Mouse (Mus musculus) liver, embryonic 13.5 days (tissue): ENCODE results near the gene Loxl3. TPM values are rescaled to one million over a fixed set of nuclear protein-coding genes. Genes with fewer than 3 reads are reported as not detected.

Source experiments
- ATAC-seq: fragments of 200-750 bp; cut with Nextera tagmentation; 2 replicates; pipeline ENCODE4 v1.8.0; 2017; ENCODE audit warnings: low read depth, mild to moderate bottlenecking, moderate number of reproducible peaks, moderate library complexity
- DNase-seq: peaks from one replicate; pipeline ENCODE4 v3.0.0; 2022
- H3K27ac ChIP-seq: fragments of 300-500 bp; sonication (generic); 2 replicates; pipeline ENCODE4 v1.5.1; 2015; ENCODE audit warnings: moderate library complexity, mild to moderate bottlenecking, inconsistent platforms
- H3K27me3 ChIP-seq: fragments of 300-500 bp; sonication (generic); 2 replicates; pipeline ENCODE4 v1.6.1; 2015; ENCODE audit warnings: mild to moderate bottlenecking, inconsistent platforms
- H3K36me3 ChIP-seq: fragments of 300-500 bp; sonication (generic); 2 replicates; pipeline ENCODE4 v1.6.1; 2015; ENCODE audit warnings: mild to moderate bottlenecking, inconsistent platforms
- H3K4me1 ChIP-seq: fragments of 300-500 bp; sonication (generic); replicated peaks from 2 replicates; pipeline ENCODE4 v1.6.1; 2015; ENCODE audit warnings: inconsistent platforms
- H3K4me2 ChIP-seq: fragments of 300-500 bp; sonication (generic); 2 replicates; pipeline ENCODE4 v1.6.1; 2015; ENCODE audit warnings: inconsistent platforms, mild to moderate bottlenecking, moderate library complexity
- H3K4me3 ChIP-seq: fragments of 300-500 bp; sonication (generic); replicated peaks from 2 replicates; pipeline ENCODE4 v1.5.1; 2015; ENCODE audit warnings: mild to moderate bottlenecking, inconsistent platforms
- H3K9ac ChIP-seq: fragments of 300-500 bp; sonication (generic); 2 replicates; pipeline ENCODE4 v1.6.1; 2015; ENCODE audit warnings: mild to moderate bottlenecking, inconsistent platforms
- H3K9me3 ChIP-seq: fragments of 300-500 bp; sonication (generic); replicated peaks from 2 replicates; pipeline ENCODE4 v1.6.1; 2016; ENCODE audit warnings: inconsistent platforms
- WGBS: fragments of 180-500 bp; shearing (Covaris S2); methylation state at CpG from one replicate; pipeline ENCODE4 v1.1.7; 2015; ENCODE audit not compliant: insufficient replicate concordance; 5-methylcytosine and 5-hydroxymethylcytosine counted together
- microRNA counts: library from miRNA; unstranded; fragments of <30 nt; microRNA quantifications from one replicate; lab custom pipeline; 2016
- microRNA-seq: library from miRNA; unstranded; fragments of <30 nt; microRNA quantifications from one replicate; pipeline ENCODE4, GENCODE M21; 2016
- polyA plus RNA-seq: library from polyadenylated mRNA; unstranded; fragments of >200 nt; fragmentation: Nextera tagmentation; extraction: Ambion mirVana; gene quantifications from 2 replicates; pipeline ENCODE4 v1.2.1, GENCODE M21; 2015

Loxl3 gene
- polyA plus RNA-seq, 1 experiment from 2014 or later = 2.1 TPM

- H3K4me3 ChIP-seq = peak overlapping the region; percentile 33
- 0 out of 2 replicates have a peak overlapping the region, but pooled peaks have one; percentile 13 for H3K9ac ChIP-seq
- 15% methylated on average over 9 of the region's 9 CpGs for WGBS
Measured at GRCm38 (mm10) chr6:83087926-83088260, 53.9 kb downstream of the Loxl3 start.

GRCm38 (mm10) chr6:83092416-83093127, 58.6 kb downstream of the Loxl3 start:
- DNase-seq (no peak), ATAC-seq (no peak)
- Histone ChIP-seq H3K4me1 (peaks cover 3% of the 10 kb centered on the region; the same call in 1 of the 2 replicates), H3K27ac (no peak overlapping the region), H3K9ac (no peak overlapping the region), H3K36me3 (no peaks in the 10 kb centered on the region), H3K27me3 (peaks cover 68% of the 10 kb centered on the region), H3K4me3 (no peak overlapping the region), H3K9me3 (peaks cover 3% of the 10 kb centered on the region; the same call in 1 of the 2 replicates), H3K4me2 (no peak overlapping the region)
- WGBS = 18% methylated on average over 6 of the region's 6 CpGs

More at GRCm38 (mm10) chr6:83087926-83088260, 53.9 kb downstream of the Loxl3 start:
- Histone ChIP-seq H3K4me2 (peak overlapping the region; percentile 51), H3K4me1 (peaks cover 15% of the 10 kb centered on the region), H3K27me3 (peaks cover 93% of the 10 kb centered on the region), H3K9me3 (no peaks in the 10 kb centered on the region), H3K27ac (no peak overlapping the region), H3K36me3 (no peaks in the 10 kb centered on the region)
- ATAC-seq = no peak
- DNase-seq = no peak

GRCm38 (mm10) chr6:83095968-83096367, 62.0 kb downstream of the Loxl3 start:
- peaks cover 3% of the 10 kb centered on the region; the same call in 1 of the 2 replicates for H3K9me3 ChIP-seq
- H3K36me3 ChIP-seq = no peaks in the 10 kb centered on the region

GRCm38 (mm10) chr6:83098411-83098810, 64.4 kb downstream of the Loxl3 start:
- peaks cover 3% of the 10 kb centered on the region; the same call in 1 of the 2 replicates for H3K9me3 ChIP-seq
- no peak overlapping the region for H3K4me2 ChIP-seq
- DNase-seq = no peak
- H3K27me3 ChIP-seq = peaks cover 27% of the 10 kb centered on the region
- ATAC-seq = no peak
- H3K4me1 ChIP-seq = peaks cover 25% of the 10 kb centered on the region
- 0 out of 2 replicates have a peak, but pooled peaks cover under 1% of the 10 kb centered on the region for H3K36me3 ChIP-seq
- no peak overlapping the region for H3K27ac ChIP-seq
- H3K4me3 ChIP-seq = no peak overlapping the region
- no peak overlapping the region for H3K9ac ChIP-seq
- WGBS = 73% methylated on average over 2 of the region's 2 CpGs

More at GRCm38 (mm10) chr6:83095968-83096367, 62.0 kb downstream of the Loxl3 start:
- H3K27me3 ChIP-seq = peaks cover 43% of the 10 kb centered on the region
- H3K4me2 ChIP-seq = no peak overlapping the region
- WGBS = 39% methylated on average over 6 of the region's 6 CpGs
- no peak overlapping the region for H3K9ac ChIP-seq
- peaks cover 4% of the 10 kb centered on the region for H3K4me1 ChIP-seq
- DNase-seq (no peak), ATAC-seq (no peak)
- no peak overlapping the region for H3K4me3 ChIP-seq
- H3K27ac ChIP-seq = no peak overlapping the region

GRCm38 (mm10) chr6:83101316-83101687, 67.3 kb downstream of the Loxl3 start, which contains the start of the genes Ccdc142 and Gm42688:
Ccdc142 (plus strand) TSS chr6:83101601.
Gm42688 (plus strand) TSS chr6:83101617.
- H3K36me3 ChIP-seq = peaks cover 21% of the 10 kb centered on the region
- no peaks in the 10 kb centered on the region for H3K9me3 ChIP-seq
- WGBS = 2% methylated on average over 25 of the region's 25 CpGs
- DNase-seq = peak; percentile 82
- peak; percentile 81 for ATAC-seq
- peak within 1 kb of the TSS; percentile 85 for H3K27ac ChIP-seq
- peak within 1 kb of the TSS; percentile 99 for H3K4me2 ChIP-seq
- H3K4me1 ChIP-seq = peaks cover 27% of the 10 kb centered on the region
- peaks cover 14% of the 10 kb centered on the region for H3K27me3 ChIP-seq
- peak within 1 kb of the TSS; percentile 81 for H3K4me3 ChIP-seq
- peak within 1 kb of the TSS; percentile 90 for H3K9ac ChIP-seq

- H3K9me3 ChIP-seq = no peaks in the 10 kb centered on the region
- peaks cover 11% of the 10 kb centered on the region; the same call in 1 of the 2 replicates for H3K27me3 ChIP-seq
- under 1% methylated on average over 74 of the region's 74 CpGs for WGBS
- peaks cover 28% of the 10 kb centered on the region for H3K4me1 ChIP-seq
- peak; percentile 70 for ATAC-seq
- peak overlapping the region; percentile 90 for H3K9ac ChIP-seq
- peak; percentile 73 for DNase-seq
- peaks cover 25% of the 10 kb centered on the region for H3K36me3 ChIP-seq
- H3K4me3 ChIP-seq = peak overlapping the region; percentile 81
- H3K27ac ChIP-seq = peak overlapping the region; percentile 85
- peak overlapping the region; percentile 99 for H3K4me2 ChIP-seq
Measured at GRCm38 (mm10) chr6:83101688-83102556, 67.9 kb downstream of the Loxl3 start.

MicroRNA genes within 50 kb of the gene (microRNA counts, 519-probe panel; counts per million panel counts)
- microRNA mmu-miR-3470a+mmu-miR-3470b (lab: Ali Mortazavi, UCI) = 114 counts per million

Small RNA genes lying within 50 kb of the gene (microRNA-seq; reads per million reads assigned to microRNA genes)
- gene Mir3470a = not detected
- gene Mir7040 = not detected

Other genes with a start within 250 kb of the Loxl3 start
- 0.05 TPM in 1 of 2 replicates, not detected in the other for gene Sema4f, start 94.4 kb upstream of the Loxl3 start, polyA plus RNA-seq
- gene M1ap, start 87.3 kb upstream of the Loxl3 start, polyA plus RNA-seq = 10.3 and 15.7 TPM in 2 replicates
- 20.1 and 20.2 TPM in 2 replicates for gene Dok1, start 702 bp upstream of the Loxl3 start, polyA plus RNA-seq
- gene Aup1, start 20.3 kb downstream of the Loxl3 start, polyA plus RNA-seq = 186 and 197 TPM in 2 replicates
- gene Htra2, start 21.1 kb downstream of the Loxl3 start, polyA plus RNA-seq = 131 and 132 TPM in 2 replicates
- 5.3 and 5.6 TPM in 2 replicates for gene Dqx1, start 23.7 kb downstream of the Loxl3 start, polyA plus RNA-seq
- gene Tlx2, start 36.1 kb downstream of the Loxl3 start, polyA plus RNA-seq = 0.14 TPM in 1 of 2 replicates, not detected in the other
- gene Pcgf1, start 43.7 kb downstream of the Loxl3 start, polyA plus RNA-seq = 19.3 and 21.2 TPM in 2 replicates
- gene Lbx2, start 52.2 kb downstream of the Loxl3 start, polyA plus RNA-seq = 0.24 and 0.38 TPM in 2 replicates
- 0.94 and 1.1 TPM in 2 replicates for gene Ccdc142, start 67.4 kb downstream of the Loxl3 start, polyA plus RNA-seq
- gene Gm42688, start 67.4 kb downstream of the Loxl3 start, polyA plus RNA-seq = 1.1 and 1.3 TPM in 2 replicates
- 94.5 and 99.8 TPM in 2 replicates for gene Mrpl53, start 74.9 kb downstream of the Loxl3 start, polyA plus RNA-seq
- 44.9 and 46.7 TPM in 2 replicates for gene Mogs, start 81.3 kb downstream of the Loxl3 start, polyA plus RNA-seq
- 30.4 and 32.3 TPM in 2 replicates for gene Wbp1, start 87.4 kb downstream of the Loxl3 start, polyA plus RNA-seq
- 6.3 and 7.2 TPM in 2 replicates for gene Ino80b, start 91.3 kb downstream of the Loxl3 start, polyA plus RNA-seq
- gene Rtkn, start 101.3 kb downstream of the Loxl3 start, polyA plus RNA-seq = 10.1 and 11.7 TPM in 2 replicates
- 0.60 and 0.67 TPM in 2 replicates for gene Wdr54, start 122.2 kb downstream of the Loxl3 start, polyA plus RNA-seq
- 0.15 and 0.20 TPM in 2 replicates for gene 1700003E16Rik, start 122.2 kb downstream of the Loxl3 start, polyA plus RNA-seq
- 28.0 and 30.7 TPM in 2 replicates for gene Dctn1, start 131.7 kb downstream of the Loxl3 start, polyA plus RNA-seq
- 0.86 and 0.89 TPM in 2 replicates for gene Slc4a5, start 185.7 kb downstream of the Loxl3 start, polyA plus RNA-seq